Mouse (Mus musculus): ENCODE measurements around the gene Nr1i3.
"Not testable (repeated sequence)": the region's sequence is repeated elsewhere in the genome, so short reads cannot be mapped to it uniquely, and the experiment has no call there.

Gene Nr1i3

DNA sequence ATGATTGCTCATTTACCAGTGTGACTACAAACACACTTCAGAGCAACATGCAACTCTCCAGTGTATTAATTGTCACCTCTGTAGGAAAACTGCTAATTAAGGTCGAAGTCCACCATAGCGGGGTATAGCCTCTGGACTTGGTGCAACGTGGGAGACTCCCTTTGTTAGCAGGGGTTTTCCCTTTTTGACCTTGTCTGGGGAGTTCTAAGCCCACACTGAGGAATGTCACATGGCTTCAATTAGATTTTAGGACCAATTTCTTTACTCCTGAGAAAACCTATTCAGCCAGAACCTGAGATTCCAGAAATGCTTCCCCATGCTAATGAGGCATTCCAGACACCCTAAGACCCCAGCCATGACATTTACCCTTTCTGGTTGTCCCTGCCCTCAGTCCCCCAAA, 16.4 kb downstream of the Nr1i3 start:
- DNase-seq (ENCODE audit: low spot score) = no peak

DNA sequence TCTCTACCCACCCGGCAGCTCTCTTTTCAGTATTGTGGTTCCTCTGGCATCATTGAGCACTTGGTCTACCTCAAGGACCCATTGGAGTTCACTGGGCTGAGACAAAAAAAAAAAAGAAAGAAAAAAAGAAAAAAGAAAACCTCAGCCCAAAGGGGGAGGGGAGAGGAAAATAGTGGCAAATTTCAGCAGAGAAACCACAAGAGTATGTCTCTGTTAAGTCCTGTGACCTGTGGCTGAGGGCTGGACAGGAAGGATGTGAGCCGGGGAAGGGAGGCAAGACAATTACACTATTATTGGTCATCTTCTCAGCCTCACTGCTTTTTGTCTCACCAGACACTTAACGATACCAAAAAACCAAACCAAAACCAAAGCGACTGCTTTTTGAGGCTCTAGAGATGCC, 18.1 kb downstream of the Nr1i3 start:
- no peak for DNase-seq (ENCODE audit: low spot score)

DNA sequence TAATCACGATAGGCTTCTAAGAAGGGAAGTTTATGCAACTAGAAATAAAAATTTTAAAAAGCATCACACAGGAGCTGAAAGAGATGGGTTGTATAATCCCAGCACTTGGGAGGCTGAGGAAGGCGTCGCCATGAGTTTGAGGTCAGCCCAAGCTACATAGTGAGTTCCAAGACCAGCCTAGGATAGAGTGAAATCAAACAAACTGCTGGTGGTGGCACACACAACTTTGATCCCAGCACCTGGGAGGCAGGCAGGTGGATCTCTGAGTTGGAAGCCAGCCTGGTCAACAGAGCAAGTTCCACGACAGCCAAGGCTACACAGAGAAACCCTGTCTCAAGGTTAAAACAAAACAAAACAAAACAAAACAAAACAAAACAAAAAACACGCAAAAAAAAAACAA, 18.6 kb downstream of the Nr1i3 start:
- DNase-seq (ENCODE audit: low spot score) = no peak

DNA sequence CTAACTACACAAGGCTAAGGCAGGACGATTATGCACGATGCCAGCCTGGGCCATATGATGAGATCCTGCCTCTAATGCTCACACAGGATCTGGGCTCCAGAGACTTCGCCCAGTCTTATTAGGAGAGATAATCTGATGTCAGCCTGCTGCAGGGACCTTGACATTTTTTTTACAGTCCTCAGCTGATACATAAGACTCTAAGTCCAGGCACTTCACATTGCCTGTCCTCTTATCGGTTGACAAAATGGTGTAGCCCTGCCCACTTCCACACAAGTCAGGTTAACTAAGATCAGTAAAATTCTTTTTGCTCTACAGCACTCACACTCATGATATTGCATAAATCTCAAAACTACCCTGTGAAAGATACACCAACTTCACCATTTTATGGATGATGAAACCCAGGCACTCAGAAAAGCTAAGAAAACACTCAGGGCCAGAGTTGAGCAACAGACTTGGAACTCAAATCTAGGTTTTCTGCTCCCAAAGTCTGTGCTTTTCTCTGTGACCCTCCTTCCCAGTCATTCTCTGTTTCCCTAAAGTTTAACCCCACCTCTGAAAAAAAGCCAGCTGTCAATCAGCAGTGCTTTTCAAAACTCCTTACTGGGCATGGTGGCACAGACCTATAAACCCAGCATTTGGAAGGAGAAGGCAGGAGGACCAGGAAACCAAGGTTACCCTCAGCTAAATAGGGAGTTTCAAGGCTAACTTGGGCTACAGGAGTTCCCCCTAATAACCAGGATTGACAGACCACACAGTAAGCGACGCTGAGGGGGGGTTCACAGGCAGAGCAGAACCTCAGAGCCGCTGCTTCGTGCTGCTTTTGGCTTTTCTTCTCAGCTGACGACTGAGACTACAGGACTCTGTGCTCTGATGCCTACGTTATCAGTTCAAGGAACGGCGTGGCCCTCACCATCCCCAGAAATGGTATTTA, 19.3 kb downstream of the Nr1i3 start:
- DNase-seq (ENCODE audit: low spot score) = no peak

DNA sequence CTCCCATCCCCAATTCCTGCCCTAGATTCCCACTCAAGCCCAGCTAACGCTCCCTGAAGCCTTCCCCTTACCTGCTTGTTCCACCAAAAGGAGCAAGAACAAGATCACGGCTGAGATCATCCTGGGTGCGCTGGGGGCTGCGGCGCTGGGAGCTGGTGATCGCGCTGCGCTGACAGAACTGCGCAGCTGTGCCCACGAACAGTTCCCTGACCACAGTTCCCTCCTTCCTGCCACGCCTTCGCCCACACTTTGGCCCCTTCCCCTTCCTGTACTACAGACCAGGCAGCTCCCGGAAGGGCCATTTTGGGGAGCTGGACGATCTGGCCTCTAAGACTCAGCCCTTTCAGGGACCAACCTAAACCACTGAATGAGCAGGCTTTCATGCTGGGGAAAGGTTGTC, 20.4 kb downstream of the Nr1i3 start, which contains the start of gene Fcer1g:
Fcer1g (minus strand) TSS at position 240 of the 400 bp plus-strand sequence.
- no peak for DNase-seq (ENCODE audit: low spot score)

DNA sequence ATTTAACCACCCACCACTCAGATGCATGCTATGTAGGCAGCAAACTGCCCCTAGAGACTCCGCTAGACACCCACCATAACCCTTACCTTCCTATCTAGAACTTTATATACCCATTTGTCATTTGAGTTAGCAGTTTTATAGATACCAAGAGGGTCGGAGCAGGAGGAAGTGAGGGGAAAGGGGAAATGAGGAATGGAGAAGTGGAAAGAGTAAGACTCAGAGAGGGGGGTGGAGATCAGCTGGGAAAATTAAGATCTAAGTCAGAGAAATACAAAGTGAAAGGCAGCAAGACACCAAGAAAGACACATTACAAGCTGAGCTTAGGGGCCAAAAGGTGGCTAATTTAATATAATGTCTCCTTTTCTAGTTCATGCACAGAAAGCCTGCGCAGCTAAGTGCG, 20.8 kb downstream of the Nr1i3 start:
- DNase-seq (ENCODE audit: low spot score) = no peak

DNA sequence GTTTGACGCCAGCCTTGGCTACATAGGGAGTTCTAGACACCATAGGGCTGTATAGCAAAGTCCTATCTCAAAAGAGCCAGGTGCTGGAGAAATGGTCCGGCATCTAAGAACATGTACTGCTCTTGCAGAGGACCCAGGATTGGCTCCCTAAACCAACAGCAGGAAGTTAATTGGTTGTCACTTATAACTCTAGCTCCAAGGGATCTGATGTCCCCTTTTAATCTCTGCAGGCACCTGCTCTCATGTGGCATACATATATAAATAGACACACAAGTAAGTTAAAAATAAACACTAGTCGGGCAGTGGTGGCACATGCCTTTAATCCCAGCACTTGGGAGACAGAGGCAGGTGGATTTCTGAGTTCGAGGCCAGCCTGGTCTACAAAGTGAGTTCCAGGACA, 22.0 kb downstream of the Nr1i3 start:
- no peak for DNase-seq (ENCODE audit: low spot score)

DNA sequence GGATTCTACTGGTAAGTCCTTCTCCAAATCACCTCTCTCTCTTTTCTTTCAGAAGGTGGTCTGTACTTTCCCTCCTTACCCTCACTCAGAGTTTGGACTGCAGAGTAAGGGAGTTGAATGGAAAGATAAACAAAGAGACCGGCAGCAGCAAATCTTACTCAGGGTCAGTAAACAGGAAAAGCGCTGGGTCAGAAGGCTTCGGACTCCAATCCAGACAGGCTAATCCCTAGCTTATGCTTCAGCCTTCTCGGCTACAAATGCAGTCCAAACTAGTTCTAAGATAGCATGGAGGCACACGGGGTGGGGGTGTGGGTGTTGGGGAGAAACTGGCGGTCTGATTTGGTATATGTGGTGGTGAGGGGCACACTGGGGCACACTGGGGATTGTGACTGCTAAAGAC, 23.7 kb downstream of the Nr1i3 start:
- DNase-seq (ENCODE audit: low spot score) = no peak

DNA sequence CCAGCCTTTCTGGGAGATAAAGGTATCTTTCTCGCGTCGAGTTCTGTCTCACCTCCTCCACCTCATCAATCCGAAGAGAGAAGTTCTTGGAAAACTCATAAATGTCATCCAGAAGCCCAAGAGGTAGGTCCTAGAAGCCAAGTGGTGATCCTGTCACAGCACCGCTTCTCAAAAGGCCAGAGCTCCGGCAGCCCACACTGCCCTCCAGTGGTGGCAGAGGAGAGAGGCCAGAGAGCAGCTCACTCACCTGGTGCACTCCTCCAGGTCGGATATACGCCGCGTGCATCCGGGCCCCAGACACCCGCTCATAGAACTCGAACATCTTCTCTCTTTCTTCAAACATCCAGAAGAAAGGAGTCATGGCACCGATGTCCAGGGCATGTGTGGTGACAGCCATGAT, 24.7 kb downstream of the Nr1i3 start:
- peak; percentile 43 for DNase-seq (ENCODE audit: low spot score)

DNA sequence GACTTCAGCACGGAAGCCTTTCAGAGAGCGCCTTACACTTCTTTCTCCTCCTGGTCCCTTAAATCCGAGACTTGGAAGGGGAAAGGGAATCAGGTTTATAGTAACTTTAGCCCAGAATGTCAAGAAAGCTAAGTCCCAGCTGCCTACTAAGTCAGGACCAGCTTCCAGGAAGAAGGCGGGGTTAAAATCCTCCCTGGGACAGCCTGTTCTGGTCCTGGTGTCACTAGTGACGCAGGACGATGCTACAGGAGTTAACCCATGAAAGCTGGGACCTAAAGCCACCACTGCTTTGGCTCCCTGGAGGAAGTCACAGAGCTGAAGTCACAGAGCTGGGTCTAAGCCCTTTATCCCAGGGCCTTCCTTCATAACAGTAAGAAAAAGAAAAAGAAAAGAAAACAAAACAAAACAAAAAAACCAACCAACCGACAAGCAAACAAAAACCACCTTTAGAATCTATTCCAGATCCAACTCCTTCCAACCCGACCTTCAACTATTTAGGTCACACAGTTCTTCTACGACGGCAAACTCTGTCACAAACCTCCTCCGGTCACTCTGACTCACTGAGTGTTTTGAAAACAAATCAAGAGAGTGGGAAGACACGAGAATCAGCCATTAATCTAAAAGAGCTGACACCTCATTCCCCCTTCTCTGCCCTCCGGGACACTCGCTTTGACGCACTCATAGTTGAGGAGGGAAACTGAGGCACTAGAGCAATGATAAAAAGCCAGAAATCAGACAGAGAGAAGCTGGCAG, 26.4 kb downstream of the Nr1i3 start:
- DNase-seq (ENCODE audit: low spot score) = no peak

DNA sequence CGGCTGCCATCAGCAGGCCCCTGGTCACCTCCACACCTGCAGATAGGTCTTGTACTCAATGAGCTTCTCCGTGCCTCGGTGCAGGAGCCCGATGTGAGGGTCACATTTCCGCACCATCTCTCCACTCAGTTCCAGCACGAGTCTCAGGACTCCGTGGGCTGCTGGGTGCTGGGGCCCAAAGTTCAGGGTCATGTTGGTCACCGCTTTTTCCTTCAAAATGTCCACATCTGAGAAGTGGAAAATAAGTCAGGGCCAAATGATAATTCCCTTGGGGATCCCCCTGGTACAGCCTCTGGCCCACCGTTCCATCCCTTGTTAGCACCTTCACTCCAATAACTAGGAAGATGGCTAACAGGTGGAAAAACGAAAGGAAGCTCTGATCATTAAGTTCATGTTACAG, 27.1 kb downstream of the Nr1i3 start:
- DNase-seq (ENCODE audit: low spot score) = no peak

DNA sequence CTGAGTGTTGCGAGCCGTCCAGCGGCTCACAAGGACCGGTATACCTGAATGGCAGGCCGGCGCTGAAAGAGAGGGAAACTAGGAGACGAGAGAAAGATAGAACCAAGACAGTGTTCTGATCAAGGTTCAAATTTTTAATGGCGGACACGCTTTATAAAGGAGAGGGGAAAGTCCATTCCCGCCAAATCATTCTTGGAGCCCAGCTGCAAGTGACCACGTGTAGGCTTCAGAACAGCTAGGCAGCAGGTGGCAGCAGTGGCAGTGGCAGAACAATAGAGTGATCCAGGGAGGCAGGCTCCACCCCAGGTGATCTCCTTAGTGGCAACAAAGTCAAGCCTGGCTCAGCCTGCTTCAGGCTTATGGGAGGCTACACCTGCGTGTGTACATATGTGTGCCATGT, 28.2 kb downstream of the Nr1i3 start:
- DNase-seq (ENCODE audit: low spot score) = not testable (repeated sequence)

DNA sequence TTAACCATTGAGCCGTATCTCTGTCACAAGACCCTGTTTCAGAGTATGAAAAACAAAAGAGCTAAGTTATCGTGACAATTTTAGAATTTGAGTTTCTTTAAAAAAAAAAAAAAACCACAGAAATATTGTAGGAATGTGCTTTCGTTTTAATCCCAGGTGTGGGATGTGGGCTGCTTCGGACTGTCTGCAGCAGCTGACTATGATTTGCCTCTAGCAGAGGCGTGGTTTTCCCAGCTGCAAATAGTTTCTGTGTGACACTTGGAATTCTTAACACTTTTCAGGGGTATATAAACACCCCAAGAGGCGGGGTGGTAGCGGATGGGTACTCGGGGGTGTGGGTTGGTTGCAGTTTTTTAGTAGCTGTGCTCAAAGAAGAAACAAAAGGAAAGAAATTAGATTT, 31.6 kb downstream of the Nr1i3 start:
- no peak for DNase-seq (ENCODE audit: low spot score)

DNA sequence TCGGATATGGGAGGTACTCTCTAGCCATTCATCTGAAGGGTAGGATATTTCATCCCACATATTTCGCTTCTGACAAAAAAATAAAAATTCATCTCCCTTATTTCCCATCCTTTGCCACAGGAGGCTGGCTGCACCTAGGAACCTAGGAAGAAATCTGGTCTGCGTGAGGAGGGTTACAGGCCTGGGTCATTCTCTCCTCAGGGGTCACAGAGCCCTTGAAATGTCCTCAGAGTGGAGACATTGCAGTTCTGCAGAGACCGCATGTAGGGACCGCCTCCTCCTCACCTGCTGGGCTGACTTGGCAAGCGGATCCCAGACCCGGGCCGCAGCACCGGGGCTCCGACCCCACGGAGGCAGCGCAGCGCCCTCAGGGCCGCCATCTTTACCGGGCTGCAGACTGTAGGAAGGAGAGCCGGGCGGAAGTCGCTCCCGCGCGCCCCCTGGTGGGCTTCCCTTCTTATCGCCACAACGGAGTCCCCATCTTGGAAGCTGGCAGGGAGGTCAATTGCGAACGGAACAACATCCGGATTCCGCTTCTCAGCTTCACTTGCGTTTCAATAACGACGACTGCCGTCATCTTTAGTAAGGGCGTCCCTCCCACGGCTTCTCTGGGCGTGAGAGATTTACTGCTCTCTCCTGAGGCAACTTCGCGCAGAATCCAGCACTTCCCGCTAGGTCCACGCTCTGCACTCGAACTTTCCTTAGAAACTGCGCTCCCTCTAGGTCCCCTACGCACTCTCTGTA, 33.1 kb downstream of the Nr1i3 start:
- peak; percentile 97 for DNase-seq (ENCODE audit: low spot score)

DNA sequence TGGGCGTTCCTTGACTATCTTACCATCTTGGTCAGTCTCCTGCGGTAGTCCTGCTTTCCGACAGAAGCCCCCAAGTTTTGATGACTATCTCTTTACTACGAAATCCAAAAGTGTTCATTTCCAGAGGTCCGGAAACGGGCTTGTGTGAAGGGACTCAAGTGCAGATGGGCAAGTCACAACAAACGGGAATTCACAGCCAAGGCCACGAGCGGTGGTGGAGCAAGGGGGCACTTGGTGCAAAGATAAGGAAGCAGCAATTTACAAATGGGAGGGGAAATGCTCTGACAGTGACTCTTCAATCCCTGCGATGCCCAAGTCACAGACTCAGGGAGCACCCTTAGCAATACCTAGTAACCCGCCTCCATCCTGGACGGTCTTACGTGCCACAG, 33.7 kb downstream of the Nr1i3 start:
- no peak for DNase-seq (ENCODE audit: low spot score)

DNA sequence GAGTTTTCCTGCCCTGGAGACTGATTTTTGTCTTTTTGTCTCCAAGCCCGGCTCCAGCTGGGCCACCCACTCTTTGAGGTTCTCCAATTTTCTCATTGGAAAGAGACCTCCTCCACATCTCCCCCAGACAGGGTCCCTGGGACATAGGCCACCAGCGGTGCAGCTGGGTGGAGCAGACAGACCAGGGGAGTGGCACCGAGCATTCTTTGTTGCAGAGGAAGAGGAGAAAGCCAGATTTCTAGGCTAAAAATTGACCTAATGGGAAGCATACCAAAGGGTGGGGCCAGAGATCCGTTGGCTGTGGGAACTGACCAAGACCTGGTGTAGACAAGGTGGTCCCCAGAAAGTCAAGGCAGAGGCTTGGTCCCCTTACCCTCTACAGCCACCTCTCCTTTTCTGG, 34.1 kb downstream of the Nr1i3 start:
- DNase-seq (ENCODE audit: low spot score) = no peak

DNA sequence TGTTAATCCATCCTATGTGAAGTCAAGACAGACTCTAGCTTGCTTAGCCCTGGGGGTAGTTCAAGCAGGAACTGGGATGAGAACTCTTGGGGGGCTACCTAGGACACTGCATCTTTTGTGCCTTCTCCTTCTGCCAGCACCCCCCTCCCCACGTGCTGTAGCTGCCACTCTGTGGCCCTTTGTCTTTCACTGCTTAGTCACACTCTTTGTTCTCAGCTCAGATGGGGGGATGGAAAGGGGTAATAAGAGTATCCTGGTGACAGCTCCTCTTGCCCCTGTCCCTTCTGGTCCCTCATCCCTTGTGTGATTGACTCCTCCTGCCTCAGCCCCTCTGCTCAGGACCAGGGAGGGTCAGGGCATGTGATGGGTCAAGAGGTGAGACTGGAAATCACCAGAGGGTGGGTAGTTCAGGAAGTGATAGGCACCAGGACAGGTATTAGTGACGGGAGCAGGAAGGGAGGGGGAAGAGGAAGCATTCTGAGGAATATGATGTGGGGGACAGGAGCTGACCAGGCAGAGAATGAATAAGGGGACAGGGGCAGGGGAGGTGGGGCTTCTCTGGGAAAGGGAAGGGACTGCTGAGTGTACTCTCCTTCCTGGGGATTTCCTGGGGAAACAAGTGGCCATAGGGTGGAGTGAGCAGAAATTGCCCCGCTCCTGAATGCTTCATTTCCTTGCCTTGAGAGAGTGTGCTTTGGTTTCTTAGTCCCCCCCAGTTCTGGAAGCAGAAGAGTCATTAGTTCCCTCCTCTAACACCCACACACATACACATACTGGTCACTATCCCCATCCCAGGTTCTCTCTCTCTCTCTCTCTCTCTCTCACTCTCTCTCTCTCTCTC, 34.8 kb downstream of the Nr1i3 start:
- peak; percentile 58 for DNase-seq (ENCODE audit: low spot score)

DNA sequence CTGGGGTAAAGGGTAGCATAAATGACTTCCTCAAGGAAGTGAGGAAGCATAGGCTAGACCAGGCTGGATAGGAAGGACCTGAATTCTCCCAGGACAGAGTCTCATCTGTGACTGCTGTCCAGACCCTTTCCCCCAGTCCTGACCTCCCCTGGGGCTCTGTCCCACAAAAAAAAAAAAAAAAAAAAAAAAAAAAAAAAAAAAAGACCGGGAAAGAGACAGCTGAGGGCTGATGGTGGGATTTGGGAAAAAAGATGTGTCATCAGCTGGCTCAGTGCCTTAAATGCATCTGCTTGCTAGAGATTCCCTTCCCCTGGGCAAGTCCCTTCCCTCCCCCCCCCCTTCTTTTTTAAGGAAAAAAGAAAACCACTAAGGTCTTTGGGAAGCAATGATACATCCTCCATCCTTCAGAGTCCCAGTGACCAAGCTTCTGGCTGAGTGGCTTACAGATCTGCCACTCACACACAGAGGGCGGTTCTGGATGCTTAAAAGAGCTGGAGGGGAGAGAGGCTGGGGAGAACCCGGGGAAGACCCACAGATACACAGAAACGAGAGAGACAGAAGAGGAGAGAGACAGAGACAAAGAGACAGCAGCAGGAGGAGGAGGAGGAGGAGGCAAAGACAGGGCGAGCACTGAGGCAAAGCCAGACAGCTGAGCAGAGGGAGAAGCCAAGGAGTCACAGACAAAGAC, 36.3 kb downstream of the Nr1i3 start, which contains the start of gene Adamts4:
Adamts4 (plus strand) TSS at position 509 of the 688 bp plus-strand sequence.
- peak; percentile 60 for DNase-seq (ENCODE audit: low spot score)

DNA sequence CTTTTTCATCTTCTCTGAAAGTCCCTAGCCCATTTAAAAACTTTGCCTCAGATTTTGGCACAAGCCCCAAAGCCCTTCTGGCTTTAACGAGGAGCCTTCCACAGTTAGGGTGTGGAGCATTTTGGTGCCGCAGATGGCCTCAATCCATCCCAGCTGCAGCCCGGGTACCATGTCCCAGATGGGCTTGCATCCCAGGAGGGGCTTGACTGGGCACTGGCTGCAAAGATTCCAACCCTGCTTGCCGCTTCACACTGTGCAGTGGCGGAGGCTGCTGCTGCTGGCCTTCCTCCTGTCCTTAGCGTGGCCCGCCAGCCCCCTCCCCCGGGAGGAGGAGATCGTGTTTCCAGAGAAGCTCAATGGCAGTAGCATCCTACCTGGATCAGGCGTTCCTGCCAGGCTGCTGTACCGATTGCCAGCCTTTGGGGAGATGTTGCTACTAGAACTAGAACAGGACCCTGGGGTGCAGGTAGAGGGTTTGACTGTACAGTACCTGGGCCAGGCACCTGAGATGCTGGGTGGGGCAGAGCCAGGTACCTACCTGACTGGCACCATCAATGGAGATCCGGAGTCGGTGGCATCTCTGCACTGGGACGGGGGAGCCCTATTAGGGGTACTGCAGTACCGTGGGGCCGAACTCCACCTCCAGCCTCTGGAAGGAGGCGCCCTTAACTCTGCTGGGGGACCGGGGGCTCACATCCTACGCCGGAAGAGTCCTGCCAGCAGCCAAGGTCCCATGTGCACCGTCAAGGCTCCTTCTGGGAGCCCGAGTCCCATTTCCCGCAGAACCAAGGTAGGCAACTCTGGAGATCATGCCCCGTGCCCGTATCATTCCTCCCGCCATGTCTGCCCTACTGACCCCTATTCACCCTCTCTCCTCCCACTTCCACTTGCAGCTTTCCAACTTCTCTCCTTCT, 37.2 kb downstream of the Nr1i3 start, which contains the start of gene Ndufs2:
Ndufs2 (minus strand) TSS at position 709 of the 914 bp plus-strand sequence.
- DNase-seq (ENCODE audit: low spot score) = no peak

All from layer of hippocampus, adult 11-12 months (tissue).